Mouse (Mus musculus): Measurements from ENCODE around the gene Gm49510.

The Gm49510 gene

DNA sequence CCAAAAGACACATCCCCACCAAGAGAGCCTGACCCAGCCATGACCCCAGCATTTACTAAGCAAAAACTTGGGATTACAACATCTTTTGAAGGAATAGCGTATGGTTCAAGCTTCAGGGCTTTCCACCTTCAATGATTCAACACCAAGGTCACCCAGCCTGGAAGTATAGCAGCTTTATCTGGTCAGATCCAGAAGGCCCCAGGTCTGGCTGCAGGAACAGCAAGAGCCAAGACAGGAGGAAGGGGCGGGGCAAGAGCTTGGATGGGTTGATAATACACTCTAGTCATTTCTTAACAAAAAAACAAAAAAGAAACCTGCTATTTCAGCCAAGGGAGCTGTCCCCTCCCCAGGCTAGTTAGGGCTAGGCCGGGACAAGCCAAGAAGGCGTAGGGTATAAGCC, 2.0 kb upstream of the Gm49510 start:
- no peaks in the 10 kb centered on the region for H3K36me3 ChIP-seq (ENCODE audit: control insufficient read depth, insufficient read depth, low read length, poor library complexity, severe bottlenecking)
- no peaks in the 10 kb centered on the region for H3K27me3 ChIP-seq (ENCODE audit: control insufficient read depth, insufficient read depth, low read length, poor library complexity, severe bottlenecking)
- DNase-seq (ENCODE audit: low read depth, low spot score) = no peak

- Histone ChIP-seq H3K27me3 (ENCODE audit: control insufficient read depth, insufficient read depth, low read length, poor library complexity, severe bottlenecking) (no peaks in the 10 kb centered on the region), H3K36me3 (ENCODE audit: control insufficient read depth, insufficient read depth, low read length, poor library complexity, severe bottlenecking) (0 out of 2 replicates have a peak, but pooled peaks cover 2% of the 10 kb centered on the region)
- peak; percentile 50 for DNase-seq (ENCODE audit: low read depth, low spot score)
These were observed 913 bp upstream of the Gm49510 start for GRCm38 (mm10) chr15:78898507-78899001.

- peak; percentile 59 for DNase-seq (ENCODE audit: low read depth, low spot score)
- peaks cover 4% of the 10 kb centered on the region for H3K36me3 ChIP-seq (ENCODE audit: control insufficient read depth, insufficient read depth, low read length, poor library complexity, severe bottlenecking)
These were observed 495 bp downstream of the Gm49510 start, which contains the start of gene Sh3bp1 for GRCm38 (mm10) chr15:78899740-78900584. TSS of gene Sh3bp1 (plus strand) at chr15:78899768.

DNA sequence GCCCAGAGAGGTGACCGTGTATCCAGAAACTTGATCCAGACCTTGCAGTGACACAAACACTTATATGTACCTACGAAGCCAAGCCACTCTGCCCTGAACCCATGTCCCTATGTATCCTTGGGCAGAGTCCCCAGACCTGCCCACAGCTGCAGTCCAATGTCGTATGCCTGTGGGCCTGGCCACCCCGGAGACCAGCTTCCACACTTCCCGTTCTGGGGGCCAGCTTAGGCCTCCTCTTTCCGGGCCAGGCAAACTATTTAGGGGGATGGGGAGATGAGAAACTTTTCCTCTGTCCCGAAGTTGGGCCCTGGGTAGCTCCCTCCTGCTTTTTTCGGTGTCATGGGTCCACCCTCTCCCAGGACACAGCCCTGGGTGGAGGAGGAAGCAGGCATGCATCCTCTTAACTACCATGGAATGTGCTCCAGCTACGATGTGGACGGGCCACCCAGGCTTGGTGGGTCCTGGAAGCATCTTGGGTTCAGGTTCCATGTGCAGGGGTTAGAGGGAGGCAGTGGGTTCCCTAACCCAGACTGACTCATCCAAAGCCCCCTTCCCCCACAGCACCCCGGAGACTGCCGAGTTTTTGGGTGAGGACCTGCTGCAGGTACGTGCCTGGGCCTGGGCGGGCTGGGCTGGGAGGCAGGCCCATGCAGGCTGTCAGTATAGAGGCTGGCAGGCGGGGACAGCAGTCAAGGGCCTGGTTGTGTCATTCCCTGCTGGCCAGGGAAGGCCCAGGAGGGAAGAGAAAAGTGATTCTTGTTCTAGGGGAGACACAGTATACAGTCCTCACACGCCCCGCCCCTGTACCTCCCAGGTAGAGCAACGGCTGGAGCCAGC, 1.3 kb downstream of the Gm49510 start:
- Histone ChIP-seq H3K27me3 (ENCODE audit: control insufficient read depth, insufficient read depth, low read length, poor library complexity, severe bottlenecking) (no peaks in the 10 kb centered on the region), H3K36me3 (ENCODE audit: control insufficient read depth, insufficient read depth, low read length, poor library complexity, severe bottlenecking) (peaks cover 4% of the 10 kb centered on the region)
- no peak for DNase-seq (ENCODE audit: low read depth, low spot score)

More at GRCm38 (mm10) chr15:78899740-78900584, 495 bp downstream of the Gm49510 start, which contains the start of gene Sh3bp1:
- no peaks in the 10 kb centered on the region for H3K27me3 ChIP-seq (ENCODE audit: control insufficient read depth, insufficient read depth, low read length, poor library complexity, severe bottlenecking)

DNA sequence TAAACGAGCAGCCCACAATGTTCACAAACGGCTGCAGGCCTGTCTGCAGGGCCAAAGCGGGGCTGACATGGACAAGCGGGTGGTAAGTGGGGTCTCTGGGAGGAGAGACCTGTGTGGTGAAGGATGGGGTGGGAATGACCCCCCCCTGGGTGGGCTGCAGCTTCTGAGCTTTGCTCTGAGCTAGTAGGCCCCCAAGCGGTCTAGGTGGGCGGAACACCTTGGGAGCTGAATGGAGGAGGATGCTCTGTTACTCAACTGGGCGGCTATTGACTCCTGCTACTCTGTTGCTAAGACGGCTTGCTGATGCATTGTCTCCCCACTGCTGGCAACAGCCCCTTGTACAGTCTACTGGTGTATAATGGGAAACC, 1.9 kb downstream of the Gm49510 start:
- no peak for DNase-seq (ENCODE audit: low read depth, low spot score)
- peaks cover 6% of the 10 kb centered on the region for H3K36me3 ChIP-seq (ENCODE audit: control insufficient read depth, insufficient read depth, low read length, poor library complexity, severe bottlenecking)

DNA sequence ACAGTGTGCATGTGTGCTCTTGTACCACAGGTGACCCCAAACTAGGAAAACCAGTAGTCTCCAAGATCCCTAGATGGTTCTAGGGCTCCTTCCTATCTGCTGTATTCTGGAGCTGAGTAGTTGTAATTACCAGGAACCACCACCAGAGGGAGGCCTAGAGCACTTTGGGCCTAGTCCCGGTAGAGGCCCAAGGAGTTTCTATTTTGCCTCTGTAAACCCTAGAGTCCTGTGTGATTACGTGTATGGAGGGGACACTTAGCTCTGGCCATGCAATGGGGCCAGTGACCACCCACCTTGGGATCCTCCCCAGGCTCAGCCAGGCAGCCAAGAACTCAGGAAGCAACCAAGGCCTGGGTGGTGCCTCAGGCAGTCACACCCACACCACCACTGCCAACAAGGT, 3.8 kb downstream of the Gm49510 start:
- Histone ChIP-seq H3K36me3 (ENCODE audit: control insufficient read depth, insufficient read depth, low read length, poor library complexity, severe bottlenecking) (peaks cover 10% of the 10 kb centered on the region), H3K27me3 (ENCODE audit: control insufficient read depth, insufficient read depth, low read length, poor library complexity, severe bottlenecking) (no peaks in the 10 kb centered on the region)
- peak; percentile 87 for DNase-seq (ENCODE audit: low read depth, low spot score)

More for the DNA sequence above, 1.9 kb downstream of the Gm49510 start:
- no peaks in the 10 kb centered on the region for H3K27me3 ChIP-seq (ENCODE audit: control insufficient read depth, insufficient read depth, low read length, poor library complexity, severe bottlenecking)

DNA sequence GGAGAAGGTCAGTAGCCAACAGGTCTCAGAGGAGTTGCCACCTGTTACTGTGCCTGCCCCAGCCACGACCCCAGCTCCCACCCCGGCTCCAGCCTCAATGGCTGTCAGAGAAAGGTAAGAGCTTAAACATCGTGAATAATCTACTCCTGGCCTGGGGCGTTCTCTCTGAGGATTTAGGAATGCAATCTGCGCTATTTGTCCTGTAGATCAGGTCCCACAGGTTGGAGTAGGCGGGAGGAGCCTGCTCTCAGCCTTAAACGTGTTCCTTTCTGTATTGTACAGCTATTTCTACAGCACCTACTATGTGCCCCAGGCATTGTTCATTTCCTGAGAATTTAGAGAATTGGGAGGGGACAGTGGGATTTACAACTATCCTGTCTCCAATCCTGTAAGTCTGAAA, 8.9 kb downstream of the Gm49510 start:
- no peak for DNase-seq (ENCODE audit: low read depth, low spot score)
- Histone ChIP-seq H3K27me3 (ENCODE audit: control insufficient read depth, insufficient read depth, low read length, poor library complexity, severe bottlenecking) (no peaks in the 10 kb centered on the region), H3K36me3 (ENCODE audit: control insufficient read depth, insufficient read depth, low read length, poor library complexity, severe bottlenecking) (peaks cover 16% of the 10 kb centered on the region)

DNA sequence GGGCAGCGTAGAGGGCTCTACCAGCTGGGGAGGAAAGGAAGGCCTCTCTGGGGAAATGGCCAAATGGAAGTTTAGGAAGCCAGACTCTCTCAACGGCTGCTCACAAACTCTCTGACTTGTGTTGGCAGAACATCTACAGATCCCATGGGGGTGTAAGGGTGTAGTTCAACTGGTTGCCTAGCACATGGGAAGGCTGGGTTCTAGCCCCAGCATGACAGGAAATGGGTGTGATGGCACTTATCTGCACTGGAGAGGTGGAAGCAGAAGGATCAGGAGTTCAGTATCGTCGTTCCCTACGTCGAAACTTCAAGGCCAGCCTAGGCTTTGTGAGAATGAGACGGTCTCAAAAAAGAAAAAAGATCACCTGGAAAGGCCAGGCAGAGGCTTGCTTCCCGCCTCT, 9.5 kb downstream of the Gm49510 start:
- peaks cover 16% of the 10 kb centered on the region for H3K36me3 ChIP-seq (ENCODE audit: control insufficient read depth, insufficient read depth, low read length, poor library complexity, severe bottlenecking)
- no peaks in the 10 kb centered on the region for H3K27me3 ChIP-seq (ENCODE audit: control insufficient read depth, insufficient read depth, low read length, poor library complexity, severe bottlenecking)
- DNase-seq (ENCODE audit: low read depth, low spot score) = no peak

- Histone ChIP-seq H3K36me3 (ENCODE audit: control insufficient read depth, insufficient read depth, low read length, poor library complexity, severe bottlenecking) (peaks cover 11% of the 10 kb centered on the region), H3K27me3 (ENCODE audit: control insufficient read depth, insufficient read depth, low read length, poor library complexity, severe bottlenecking) (no peaks in the 10 kb centered on the region)
- DNase-seq (ENCODE audit: low read depth, low spot score) = peak; percentile 64
These were observed 12.6 kb downstream of the Gm49510 start for GRCm38 (mm10) chr15:78912040-78912439.

GRCm38 (mm10) chr15:78913632-78914090, 14.2 kb downstream of the Gm49510 start, which contains the start of gene Pdxp:
TSS of gene Pdxp (plus strand) at chr15:78913919.
- peaks cover 7% of the 10 kb centered on the region for H3K36me3 ChIP-seq (ENCODE audit: control insufficient read depth, insufficient read depth, low read length, poor library complexity, severe bottlenecking)
- peak; percentile 97 for DNase-seq (ENCODE audit: low read depth, low spot score)
- H3K27me3 ChIP-seq (ENCODE audit: control insufficient read depth, insufficient read depth, low read length, poor library complexity, severe bottlenecking) = no peaks in the 10 kb centered on the region

GRCm38 (mm10) chr15:78914091-78914822, 14.8 kb downstream of the Gm49510 start:
- Histone ChIP-seq H3K27me3 (ENCODE audit: control insufficient read depth, insufficient read depth, low read length, poor library complexity, severe bottlenecking) (no peaks in the 10 kb centered on the region), H3K36me3 (ENCODE audit: control insufficient read depth, insufficient read depth, low read length, poor library complexity, severe bottlenecking) (peaks cover 7% of the 10 kb centered on the region)
- DNase-seq (ENCODE audit: low read depth, low spot score) = peak; percentile 23

DNA sequence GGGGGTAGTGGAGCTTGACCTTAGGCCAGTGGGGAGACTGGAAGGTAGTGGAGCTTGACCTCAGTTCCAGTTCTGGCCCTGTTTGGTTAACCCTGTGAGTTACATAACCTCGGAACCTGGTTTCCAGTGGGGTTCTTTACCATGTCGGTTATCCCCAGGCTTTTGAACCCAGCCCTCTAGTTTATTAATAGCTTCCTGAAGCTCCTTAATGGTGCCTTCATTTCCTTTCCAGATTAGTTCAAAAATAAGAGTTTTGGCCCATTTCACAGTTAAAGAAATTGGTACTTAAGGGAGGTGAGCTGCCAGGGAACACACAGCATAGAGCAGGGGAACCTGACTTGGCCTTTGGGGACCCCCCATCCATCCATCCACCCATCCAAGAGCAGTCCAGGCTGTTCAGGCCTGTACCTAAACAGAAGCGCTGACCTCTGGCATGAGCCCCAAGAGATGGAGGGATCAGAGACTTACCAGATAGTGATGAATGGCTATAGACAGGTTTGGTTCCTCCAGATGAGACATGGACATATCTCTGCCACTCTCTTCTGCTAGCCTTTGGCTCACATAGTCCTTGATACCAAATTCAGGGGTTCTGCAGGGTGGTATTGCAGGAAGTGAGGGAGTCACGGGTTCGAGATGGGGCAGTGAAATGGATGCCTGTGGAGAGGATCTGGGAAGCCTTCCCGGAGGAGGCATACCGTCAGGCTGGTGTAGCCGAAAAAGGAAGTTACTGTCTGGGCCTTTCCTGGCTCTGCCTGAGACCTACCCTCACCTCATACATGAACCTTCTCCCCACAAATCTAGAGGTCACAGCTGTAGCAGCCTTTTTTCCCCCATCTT, 15.6 kb downstream of the Gm49510 start:
- H3K36me3 ChIP-seq (ENCODE audit: control insufficient read depth, insufficient read depth, low read length, poor library complexity, severe bottlenecking) = peaks cover 3% of the 10 kb centered on the region; the same call in 1 of the 2 replicates
- DNase-seq (ENCODE audit: low read depth, low spot score) = no peak
- H3K27me3 ChIP-seq (ENCODE audit: control insufficient read depth, insufficient read depth, low read length, poor library complexity, severe bottlenecking) = no peaks in the 10 kb centered on the region

GRCm38 (mm10) chr15:78915660-78916017, 16.2 kb downstream of the Gm49510 start:
- Histone ChIP-seq H3K36me3 (ENCODE audit: control insufficient read depth, insufficient read depth, low read length, poor library complexity, severe bottlenecking) (no peaks in the 10 kb centered on the region; the same call in 1 of the 2 replicates), H3K27me3 (ENCODE audit: control insufficient read depth, insufficient read depth, low read length, poor library complexity, severe bottlenecking) (no peaks in the 10 kb centered on the region)
- peak; percentile 90 for DNase-seq (ENCODE audit: low read depth, low spot score)

Measured in splenic B cell, adult 2 months (primary cell).